Mouse (Mus musculus) E14TG2a.4 (cell line): ENCODE measurements around the gene Ptprh.

ENCODE experiments used
- H3K27me3 ChIP-seq: 2 replicates; pipeline ENCODE4 v1.6.1; 2014; ENCODE audit warnings: low read length, control low read depth; ENCODE audit not compliant: insufficient read depth
- H3K36me3 ChIP-seq: 2 replicates; pipeline ENCODE4 v1.6.1; 2014; ENCODE audit warnings: low read length, control low read depth; ENCODE audit not compliant: insufficient read depth
- H3K4me1 ChIP-seq: replicated peaks from 2 replicates; pipeline ENCODE4 v1.6.1; 2014; ENCODE audit warnings: low read depth, low read length, control low read depth
- H3K4me3 ChIP-seq: replicated peaks from 2 replicates; pipeline ENCODE4 v1.5.1; 2014; ENCODE audit warnings: mild to moderate bottlenecking, low read length
- H3K9me3 ChIP-seq: 2 replicates; pipeline ENCODE4 v1.6.1; 2014; ENCODE audit warnings: low read length, control low read depth
- CTCF ChIP-seq: conservative IDR thresholded peaks from 2 replicates; pipeline ENCODE4 v1.5.1; 2014; ENCODE audit warnings: low read length
- NANOG ChIP-seq: IDR thresholded peaks from 2 replicates; pipeline ENCODE4 v1.6.1; 2014; ENCODE audit warnings: borderline replicate concordance, low read length, mixed read lengths
- POU5F1 ChIP-seq: IDR thresholded peaks from 2 replicates; pipeline ENCODE4 v1.6.1; 2014; ENCODE audit warnings: low read length, borderline replicate concordance

Gene Ptprh

DNA sequence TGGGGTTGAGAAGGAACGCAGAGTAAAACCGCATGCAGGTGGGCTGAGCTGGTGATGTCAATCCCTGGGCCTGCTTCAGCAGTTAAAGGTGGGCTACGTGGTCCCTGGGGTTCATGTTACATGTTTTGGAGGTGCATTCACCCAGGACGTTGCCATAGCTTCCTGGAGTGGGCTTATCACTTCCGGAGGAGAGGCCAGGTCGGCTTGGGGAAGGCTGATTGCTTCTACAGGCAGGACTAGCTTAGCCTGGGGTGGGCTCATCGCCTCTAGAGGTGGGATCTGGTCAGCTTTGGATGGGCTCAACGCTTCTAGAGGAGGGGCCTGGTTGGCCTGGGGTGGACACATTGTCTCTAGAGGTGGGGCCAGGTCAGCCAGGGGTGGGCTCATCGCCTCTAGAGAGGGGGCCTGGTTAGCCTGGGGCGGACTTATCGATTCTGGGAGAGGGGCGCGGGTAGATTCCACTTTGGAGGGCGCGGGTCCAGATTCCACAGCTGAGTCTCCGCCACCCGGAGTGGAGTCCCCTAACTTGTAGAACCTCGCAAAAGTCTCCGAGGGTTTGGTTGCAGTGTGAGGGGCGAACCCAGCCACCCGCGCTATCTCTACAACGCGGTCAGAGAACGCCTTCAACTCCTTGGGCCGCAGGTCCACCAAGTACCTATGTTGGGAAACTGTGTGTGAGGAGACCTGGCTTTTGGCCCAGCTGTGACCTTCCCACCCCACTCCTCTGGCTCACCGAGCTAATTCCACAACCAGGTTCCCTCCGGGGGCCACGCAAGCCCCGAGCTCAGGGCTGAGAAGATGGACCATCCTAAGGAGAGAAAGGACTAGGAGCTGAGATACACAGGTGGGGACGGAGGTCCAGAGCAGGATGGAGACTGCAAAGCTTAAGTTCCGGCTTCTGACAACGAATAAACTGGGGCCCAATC is 80.4 kb downstream of the Ptprh start:
- Histone ChIP-seq H3K9me3 (0 out of 2 replicates have a peak, but pooled peaks cover 3% of the 10 kb centered on the region), H3K27me3 (peaks cover 26% of the 10 kb centered on the region), H3K36me3 (peaks cover 23% of the 10 kb centered on the region), H3K4me1 (peaks cover 66% of the 10 kb centered on the region), H3K4me3 (peak overlapping the region; percentile 35)
- TF ChIP-seq NANOG (no peak), POU5F1 (no peak), CTCF (no peak)

DNA sequence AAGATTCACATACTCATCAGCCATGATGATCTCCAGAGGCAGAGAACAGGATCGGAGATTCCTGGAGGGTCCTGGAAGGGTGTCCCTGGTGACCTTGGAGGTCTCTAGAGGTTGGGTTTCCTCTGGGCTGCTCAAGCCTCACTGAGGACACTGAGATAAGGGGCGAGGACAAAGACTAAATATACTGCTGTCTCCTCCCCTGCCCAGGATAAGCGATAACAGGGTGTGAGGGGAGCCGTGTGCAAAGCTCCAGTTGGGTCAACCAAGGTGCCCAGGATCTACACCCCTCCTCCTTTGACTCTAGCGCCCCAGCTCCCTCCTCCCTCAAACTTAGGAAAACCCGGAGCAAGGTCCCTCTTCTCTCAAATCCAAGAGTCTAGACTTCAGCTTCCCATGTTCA is 81.5 kb downstream of the Ptprh start:
- 0 out of 2 replicates have a peak, but pooled peaks cover 3% of the 10 kb centered on the region for H3K9me3 ChIP-seq
- H3K36me3 ChIP-seq = peaks cover 30% of the 10 kb centered on the region
- H3K4me3 ChIP-seq = peak overlapping the region; percentile 35; the same call in 1 of the 2 replicates
- peaks cover 26% of the 10 kb centered on the region for H3K27me3 ChIP-seq
- TF ChIP-seq POU5F1 (no peak), CTCF (no peak), NANOG (no peak)
- peaks cover 59% of the 10 kb centered on the region for H3K4me1 ChIP-seq

DNA sequence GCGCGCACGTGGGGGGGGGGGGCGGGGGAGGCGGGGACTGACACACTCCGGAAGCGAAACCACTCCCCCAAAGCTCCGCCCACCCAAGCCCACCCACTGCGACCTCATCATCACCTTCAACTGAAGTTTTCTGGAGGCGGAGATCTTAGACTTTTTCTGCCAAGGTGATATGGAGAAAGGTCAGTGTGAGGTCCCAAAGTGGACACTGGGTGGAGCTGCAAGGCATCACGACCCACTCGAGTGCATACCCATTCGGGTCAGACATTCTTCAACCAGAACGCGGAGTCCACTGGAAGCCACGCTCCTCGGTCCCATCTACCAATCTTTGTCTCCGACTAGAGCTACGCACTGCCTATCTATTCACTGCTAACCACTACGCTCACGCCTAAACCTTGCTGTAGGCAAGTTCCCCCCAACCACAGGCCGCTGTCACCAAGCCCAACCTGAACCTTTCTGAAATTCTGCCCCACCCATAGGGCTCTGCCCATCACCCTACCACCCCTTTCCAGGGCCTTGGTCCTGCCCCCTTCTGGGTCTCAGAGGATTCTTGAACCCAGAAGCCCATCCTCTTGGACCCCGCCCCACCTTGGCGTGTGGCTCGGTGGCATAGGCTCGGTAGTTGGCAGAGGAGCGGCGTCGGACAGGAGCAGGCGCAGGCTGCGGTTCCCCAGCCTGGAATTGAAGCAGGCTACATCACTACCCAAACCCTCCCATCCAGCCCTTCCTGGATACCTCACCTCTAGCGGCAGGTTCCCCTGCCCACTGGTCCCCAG is 82.4 kb downstream of the Ptprh start:
- H3K36me3 ChIP-seq = peaks cover 30% of the 10 kb centered on the region
- H3K4me3 ChIP-seq = peak overlapping the region; percentile 61
- TF ChIP-seq POU5F1 (no peak), CTCF (no peak), NANOG (no peak)

GRCm38 (mm10) chr7:4518487-4518886 is 85.4 kb downstream of the Ptprh start:
- peaks cover 77% of the 10 kb centered on the region for H3K4me1 ChIP-seq
- TF ChIP-seq POU5F1 (no peak), NANOG (no peak), CTCF (no peak)
- H3K27me3 ChIP-seq = peaks cover 29% of the 10 kb centered on the region
- H3K9me3 ChIP-seq = no peaks in the 10 kb centered on the region
- no peak overlapping the region for H3K4me3 ChIP-seq
- peaks cover 25% of the 10 kb centered on the region for H3K36me3 ChIP-seq

More for the DNA sequence above, 82.4 kb downstream of the Ptprh start:
- Histone ChIP-seq H3K9me3 (0 out of 2 replicates have a peak, but pooled peaks cover 3% of the 10 kb centered on the region), H3K4me1 (peaks cover 60% of the 10 kb centered on the region), H3K27me3 (peaks cover 26% of the 10 kb centered on the region)

DNA sequence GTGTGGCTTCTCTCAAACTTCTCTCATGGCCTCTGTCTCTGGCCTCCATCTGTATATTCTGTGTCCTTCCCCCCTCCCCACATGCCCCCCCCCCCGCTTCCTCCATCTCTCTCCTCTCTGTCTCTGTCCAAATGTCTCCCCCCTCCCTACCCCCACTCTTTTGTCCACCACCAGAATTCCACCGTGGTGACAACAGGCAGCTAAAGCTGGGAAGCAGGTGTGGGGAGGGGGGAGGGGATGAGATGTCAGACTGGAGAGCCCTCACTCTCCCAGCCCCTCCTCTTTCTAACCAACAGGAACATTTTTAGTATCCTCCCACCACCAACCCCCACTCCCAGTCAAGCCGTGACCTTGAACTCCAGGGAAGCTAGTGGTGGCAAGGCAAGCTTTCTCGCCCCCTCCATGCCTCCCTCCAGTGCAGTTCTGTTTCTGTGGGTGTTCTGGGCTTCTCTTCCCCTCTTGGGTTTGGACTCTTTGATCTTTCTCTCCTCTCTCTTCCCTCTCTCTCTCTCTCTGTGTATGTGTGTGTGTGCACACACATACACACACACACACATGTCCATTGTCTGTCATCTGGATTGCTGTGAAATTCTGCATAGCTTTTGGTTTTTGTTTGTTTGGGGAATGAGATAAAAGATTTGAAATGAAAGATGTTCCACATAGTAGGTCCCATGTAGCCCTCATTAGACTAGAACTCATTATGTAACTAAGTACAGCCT is 87.3 kb downstream of the Ptprh start, which contains the start of gene Tnnt1:
Tnnt1 (minus strand) TSS at position 51 of the 719 bp plus-strand sequence.
- peaks cover 25% of the 10 kb centered on the region for H3K36me3 ChIP-seq
- H3K4me1 ChIP-seq = peaks cover 63% of the 10 kb centered on the region
- no peaks in the 10 kb centered on the region for H3K9me3 ChIP-seq
- peak within 1 kb of the TSS; percentile 51; the same call in 1 of the 2 replicates for H3K4me3 ChIP-seq
- TF ChIP-seq POU5F1 (no peak), NANOG (no peak), CTCF (no peak)
- peaks cover 16% of the 10 kb centered on the region for H3K27me3 ChIP-seq

DNA sequence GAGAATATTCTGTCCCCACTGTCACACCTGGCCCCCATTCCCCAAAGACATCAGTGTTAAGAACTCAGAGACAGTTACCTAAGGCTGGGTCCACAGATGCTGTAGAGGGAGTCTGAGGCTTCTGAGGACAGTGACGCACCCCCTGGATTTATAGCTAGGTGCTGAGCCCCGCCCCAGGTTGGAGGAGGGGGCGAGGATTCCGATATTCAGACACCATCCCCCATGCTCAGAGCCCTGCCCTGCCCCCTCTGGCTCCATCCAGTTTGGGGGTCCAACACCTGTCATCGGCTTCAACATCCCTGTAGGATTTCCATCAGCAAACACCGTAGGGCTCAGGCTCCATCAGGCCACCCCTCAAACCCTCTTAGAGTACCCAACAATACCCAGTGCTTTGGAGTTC is 88.0 kb downstream of the Ptprh start:
- H3K36me3 ChIP-seq = peaks cover 25% of the 10 kb centered on the region
- peaks cover 57% of the 10 kb centered on the region for H3K4me1 ChIP-seq
- no peak for TF ChIP-seq NANOG
- no peak for TF ChIP-seq CTCF
- TF ChIP-seq POU5F1 = no peak
- no peaks in the 10 kb centered on the region for H3K9me3 ChIP-seq
- H3K4me3 ChIP-seq = peak overlapping the region; percentile 51; the same call in 1 of the 2 replicates
- peaks cover 12% of the 10 kb centered on the region for H3K27me3 ChIP-seq

GRCm38 (mm10) chr7:4513829-4514712 is 89.8 kb downstream of the Ptprh start:
- TF ChIP-seq CTCF (no peak), NANOG (no peak), POU5F1 (no peak)
- H3K4me1 ChIP-seq = peaks cover 60% of the 10 kb centered on the region
- H3K36me3 ChIP-seq = peaks cover 11% of the 10 kb centered on the region
- H3K4me3 ChIP-seq = peak overlapping the region; percentile 43
- H3K27me3 ChIP-seq = peaks cover 3% of the 10 kb centered on the region; the same call in 1 of the 2 replicates
- H3K9me3 ChIP-seq = no peaks in the 10 kb centered on the region
